Mouse (Mus musculus) kidney, postnatal 0 days (tissue): Measurements from ENCODE around the gene Ctnna3. TPM values are rescaled to one million over a fixed set of nuclear protein-coding genes. Genes with fewer than 3 reads are reported as not detected.

Source experiments
- ATAC-seq: fragments of 200-750 bp; cut with Nextera tagmentation; replicated peaks from 2 replicates; pipeline ENCODE4 v1.8.0; 2017; ENCODE audit warnings: low read depth, moderate number of reproducible peaks, moderate TSS enrichment, moderate library complexity; ENCODE audit not compliant: low FRiP score
- DNase-seq: peaks from one replicate; pipeline ENCODE4 v3.0.0-alpha.2; 2016; ENCODE audit warnings: low spot score
- H3K27ac ChIP-seq: fragments of 300-500 bp; sonication (generic); 2 replicates; pipeline ENCODE4 v1.5.1; 2014; ENCODE audit warnings: mild to moderate bottlenecking
- H3K27me3 ChIP-seq: fragments of 300-500 bp; sonication (generic); 2 replicates; pipeline ENCODE4 v1.6.1; 2014; ENCODE audit warnings: low read length, mixed read lengths; ENCODE audit not compliant: insufficient read depth
- H3K36me3 ChIP-seq: fragments of 300-500 bp; sonication (generic); 2 replicates; pipeline ENCODE4 v1.6.1; 2014; ENCODE audit warnings: low read length, mixed read lengths; ENCODE audit not compliant: insufficient read depth
- H3K4me1 ChIP-seq: fragments of 300-500 bp; sonication (generic); replicated peaks from 2 replicates; pipeline ENCODE4 v1.6.1; 2014; ENCODE audit warnings: antibody characterized with exemption, low read length, mixed read lengths; ENCODE audit not compliant: insufficient read depth
- H3K4me2 ChIP-seq: fragments of 300-500 bp; sonication (generic); 2 replicates; pipeline ENCODE4 v1.6.1; 2014; ENCODE audit warnings: mild to moderate bottlenecking, low read length, moderate library complexity, mixed read lengths
- H3K4me3 ChIP-seq: fragments of 300-500 bp; sonication (generic); replicated peaks from 2 replicates; pipeline ENCODE4 v1.5.1; 2014; ENCODE audit warnings: low read depth, low read length
- H3K9ac ChIP-seq: fragments of 300-500 bp; sonication (generic); 2 replicates; pipeline ENCODE4 v1.6.1; 2014; ENCODE audit warnings: low read depth, low read length
- H3K9me3 ChIP-seq: fragments of 300-500 bp; sonication (generic); replicated peaks from 2 replicates; pipeline ENCODE4 v1.6.1; 2016; ENCODE audit warnings: low read length, inconsistent platforms, mixed read lengths
- CTCF ChIP-seq: IDR thresholded peaks from 2 replicates; pipeline ENCODE4 v1.5.1; 2016; ENCODE audit warnings: antibody characterized with exemption, low read depth, mild to moderate bottlenecking, moderate library complexity
- WGBS: fragments of 180-500 bp; shearing (Covaris S2); extraction: QIAGEN DNeasy Blood & Tissue Kit; methylation state at CpG from one replicate; pipeline ENCODE4 v1.1.7; 2014; 5-methylcytosine and 5-hydroxymethylcytosine counted together
- polyA plus RNA-seq: library from polyadenylated mRNA; unstranded; fragments of >200 nt; fragmentation: Nextera tagmentation; extraction: Ambion mirVana; gene quantifications from 2 replicates; pipeline ENCODE4 v1.2.1, GENCODE M21; 2015

The Ctnna3 gene
- polyA plus RNA-seq, 1 experiment from 2014 or later, result 0.32 TPM

GRCm38 (mm10) chr10:63453926-63454325 is 24.0 kb downstream of the Ctnna3 start:
- Histone ChIP-seq H3K27me3 (no peaks in the 10 kb centered on the region), H3K36me3 (no peaks in the 10 kb centered on the region), H3K4me3 (no peak overlapping the region), H3K27ac (no peak overlapping the region), H3K9me3 (no peaks in the 10 kb centered on the region), H3K4me1 (0 out of 2 replicates have a peak, but pooled peaks cover 4% of the 10 kb centered on the region), H3K9ac (no peak overlapping the region), H3K4me2 (no peak overlapping the region)
- DNase-seq, result no peak
- ATAC-seq, result no peak
- 93% methylated on average over 4 of the region's 4 CpGs for WGBS
- TF ChIP-seq CTCF, result no peak

- H3K4me2 ChIP-seq, result no peak overlapping the region
- 0 out of 2 replicates have a peak, but pooled peaks have one; percentile 33 for ATAC-seq
- peak; percentile 63 for DNase-seq
These were observed 25.4 kb downstream of the Ctnna3 start for GRCm38 (mm10) chr10:63455110-63455878.

GRCm38 (mm10) chr10:63457292-63458128 is 27.6 kb downstream of the Ctnna3 start:
- no peaks in the 10 kb centered on the region for H3K9me3 ChIP-seq
- peak overlapping the region; percentile 48 for H3K4me2 ChIP-seq
- no peak overlapping the region for H3K27ac ChIP-seq
- H3K9ac ChIP-seq, result 0 out of 2 replicates have a peak overlapping the region, but pooled peaks have one; percentile 13
- no peak for ATAC-seq
- TF ChIP-seq CTCF, result no peak
- DNase-seq, result peak; percentile 41
- WGBS, result 42% methylated on average over 17 of the region's 17 CpGs
- no peak overlapping the region for H3K4me3 ChIP-seq
- H3K36me3 ChIP-seq, result no peaks in the 10 kb centered on the region
- 0 out of 2 replicates have a peak, but pooled peaks cover 4% of the 10 kb centered on the region for H3K4me1 ChIP-seq
- H3K27me3 ChIP-seq, result no peaks in the 10 kb centered on the region

More at GRCm38 (mm10) chr10:63455110-63455878, 25.4 kb downstream of the Ctnna3 start:
- Histone ChIP-seq H3K36me3 (no peaks in the 10 kb centered on the region), H3K27me3 (no peaks in the 10 kb centered on the region), H3K4me3 (no peak overlapping the region), H3K9ac (no peak overlapping the region), H3K9me3 (no peaks in the 10 kb centered on the region), H3K4me1 (0 out of 2 replicates have a peak, but pooled peaks cover 4% of the 10 kb centered on the region), H3K27ac (no peak overlapping the region)
- peak; percentile 47 for TF ChIP-seq CTCF
- WGBS, result 31% methylated on average over 8 of the region's 8 CpGs

- no peaks in the 10 kb centered on the region for H3K4me1 ChIP-seq
- no peaks in the 10 kb centered on the region for H3K9me3 ChIP-seq
- no peaks in the 10 kb centered on the region for H3K36me3 ChIP-seq
- no peak for ATAC-seq
- no peak for TF ChIP-seq CTCF
- H3K27ac ChIP-seq, result no peak overlapping the region
- WGBS, result 31% methylated on average over 5 of the region's 5 CpGs
- no peak overlapping the region for H3K4me3 ChIP-seq
- no peak overlapping the region for H3K4me2 ChIP-seq
- no peak overlapping the region for H3K9ac ChIP-seq
- no peaks in the 10 kb centered on the region for H3K27me3 ChIP-seq
- no peak for DNase-seq
These were observed 31.0 kb downstream of the Ctnna3 start for GRCm38 (mm10) chr10:63460935-63461334.

GRCm38 (mm10) chr10:63472473-63472872 is 42.6 kb downstream of the Ctnna3 start:
- ATAC-seq (no peak), DNase-seq (peak; percentile 40)
- WGBS, result 31% methylated on average over 6 of the region's 6 CpGs
- H3K36me3 ChIP-seq, result no peaks in the 10 kb centered on the region
- H3K4me3 ChIP-seq, result no peak overlapping the region
- no peak overlapping the region for H3K9ac ChIP-seq
- no peaks in the 10 kb centered on the region for H3K9me3 ChIP-seq
- no peak overlapping the region for H3K27ac ChIP-seq
- H3K27me3 ChIP-seq, result no peaks in the 10 kb centered on the region
- H3K4me1 ChIP-seq, result no peaks in the 10 kb centered on the region
- no peak overlapping the region for H3K4me2 ChIP-seq
- TF ChIP-seq CTCF, result no peak

- H3K9ac ChIP-seq, result no peak overlapping the region
- H3K36me3 ChIP-seq, result no peaks in the 10 kb centered on the region
- H3K27me3 ChIP-seq, result no peaks in the 10 kb centered on the region
- H3K4me3 ChIP-seq, result no peak overlapping the region
- no peak overlapping the region for H3K4me2 ChIP-seq
- no peaks in the 10 kb centered on the region for H3K9me3 ChIP-seq
- DNase-seq (peak; percentile 45), ATAC-seq (no peak)
- TF ChIP-seq CTCF, result no peak
- H3K4me1 ChIP-seq, result no peaks in the 10 kb centered on the region
- H3K27ac ChIP-seq, result 0 out of 2 replicates have a peak overlapping the region, but pooled peaks have one; percentile 16
- WGBS, result 51% methylated on average over 10 of the region's 10 CpGs
These were observed 46.3 kb downstream of the Ctnna3 start for GRCm38 (mm10) chr10:63476167-63476647.
